Mouse (Mus musculus) common myeloid progenitor, adult 5-6 weeks (primary cell): ENCODE data around the gene Ssh2. TPM values are rescaled to one million over a fixed set of nuclear protein-coding genes. Genes with fewer than 3 reads are reported as not detected.

Experiments
- ATAC-seq: replicated peaks from 2 replicates; pipeline ENCODE4 v1.8.0; 2016; ENCODE audit warnings: low read depth, mild to moderate bottlenecking, moderate TSS enrichment, inconsistent platforms; ENCODE audit not compliant: poor library complexity, severe bottlenecking
- total RNA-seq: library from RNA; stranded (forward); fragments of 200-1000, 187-1606 nt; gene quantifications from 2 replicates; pipeline ENCODE4 v1.2.3, GENCODE M21; 2017

The Ssh2 gene
- total RNA-seq = 29.5 and 38.2 TPM in 2 replicates

GRCm38 (mm10) chr11:77215951-77216760, at the start of gene Ssh2:
Gene Ssh2, plus strand, starts transcription at chr11:77216287.
- ATAC-seq = peak; percentile 64

- ATAC-seq = no peak
Measured at GRCm38 (mm10) chr11:77173731-77174130, 42.4 kb upstream of the Ssh2 start.

DNA sequence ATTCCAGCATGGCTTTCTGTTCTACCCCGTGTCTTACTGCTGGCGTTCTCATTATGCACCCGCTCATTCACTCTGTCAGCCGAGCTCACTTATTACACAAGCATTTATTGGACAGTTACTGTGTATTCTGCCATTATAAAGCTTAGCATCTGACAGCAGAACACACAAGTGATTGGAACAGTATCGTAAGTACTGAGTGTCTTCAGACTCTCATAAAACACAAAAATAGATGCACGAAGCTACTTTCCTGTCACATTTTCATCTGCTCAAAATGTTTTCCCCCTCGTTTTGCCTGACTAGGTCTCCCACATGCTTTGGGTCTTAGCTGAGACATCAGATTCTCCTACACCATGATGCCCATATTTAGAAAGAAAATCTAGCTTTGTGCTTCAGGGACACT, 41.6 kb upstream of the Ssh2 start:
- no peak for ATAC-seq

GRCm38 (mm10) chr11:77179771-77180170, 36.3 kb upstream of the Ssh2 start:
- no peak for ATAC-seq

- no peak for ATAC-seq
Measured at GRCm38 (mm10) chr11:77180886-77181285, 35.2 kb upstream of the Ssh2 start.

DNA sequence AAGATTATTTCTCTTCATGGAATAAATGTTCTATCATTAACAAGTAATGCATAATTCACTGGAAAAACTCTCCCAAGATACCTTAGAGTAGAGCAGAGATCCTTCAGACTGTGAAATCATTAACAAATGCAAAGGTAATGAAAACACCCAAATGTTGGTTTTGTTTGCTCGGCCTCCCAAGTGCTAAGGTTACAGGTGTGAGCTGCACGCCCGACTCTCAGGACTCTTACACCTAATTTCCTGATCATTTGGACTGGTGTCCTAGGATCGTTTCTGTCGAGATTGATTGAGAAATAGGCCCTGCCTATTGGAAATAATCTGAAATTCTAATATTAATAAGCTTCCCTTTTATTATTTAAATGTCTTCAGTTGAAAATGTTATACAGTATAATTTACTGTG, 34.6 kb upstream of the Ssh2 start:
- ATAC-seq = no peak

DNA sequence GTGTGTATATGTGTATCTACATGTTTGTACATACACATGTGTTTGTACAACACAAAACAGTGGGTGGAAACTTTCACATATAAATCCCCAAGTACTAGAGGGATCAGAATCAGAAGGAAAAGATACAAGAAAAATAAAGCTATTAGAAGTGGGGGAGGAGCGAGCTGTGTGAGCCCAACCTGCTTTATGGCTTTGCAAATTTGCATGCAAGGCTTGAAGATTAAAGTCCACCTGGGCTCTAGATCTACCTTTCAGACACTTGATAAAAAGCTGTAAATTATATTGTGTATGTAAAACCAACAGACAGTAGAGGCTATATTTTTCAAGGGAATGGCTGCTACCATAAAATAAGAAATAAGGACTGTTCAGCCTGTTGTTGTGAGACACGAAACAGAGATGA, 34.0 kb upstream of the Ssh2 start:
- ATAC-seq = no peak

GRCm38 (mm10) chr11:77182616-77183015, 33.5 kb upstream of the Ssh2 start:
- no peak for ATAC-seq

DNA sequence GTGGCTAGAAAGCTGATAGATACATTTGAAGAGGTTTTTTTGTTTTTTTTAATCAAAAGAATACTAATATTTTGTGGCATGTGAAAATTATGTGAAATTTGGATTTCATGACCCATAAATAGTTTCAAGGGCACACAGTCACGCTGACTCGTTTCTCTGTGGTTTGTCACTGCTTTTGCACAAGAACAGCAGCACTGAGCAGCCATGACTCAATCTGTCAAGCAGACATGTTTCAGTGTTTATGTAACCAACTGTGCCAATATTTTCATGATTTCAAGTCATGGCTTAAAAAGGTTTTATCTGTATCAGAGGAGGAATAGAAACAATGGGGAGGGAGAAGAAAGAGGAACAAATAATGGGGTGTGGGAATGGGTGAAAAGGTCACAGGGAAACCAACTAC, 31.2 kb upstream of the Ssh2 start:
- ATAC-seq = no peak

- ATAC-seq = no peak
Measured at GRCm38 (mm10) chr11:77188868-77189267, 27.2 kb upstream of the Ssh2 start, which contains the start of gene Efcab5. Gene Efcab5, minus strand, starts transcription at chr11:77188968.

- ATAC-seq = no peak
Measured at GRCm38 (mm10) chr11:77193410-77193809, 22.7 kb upstream of the Ssh2 start.

GRCm38 (mm10) chr11:77193941-77194553, 22.0 kb upstream of the Ssh2 start:
- ATAC-seq = no peak

GRCm38 (mm10) chr11:77194762-77195161, 21.3 kb upstream of the Ssh2 start:
- no peak for ATAC-seq

DNA sequence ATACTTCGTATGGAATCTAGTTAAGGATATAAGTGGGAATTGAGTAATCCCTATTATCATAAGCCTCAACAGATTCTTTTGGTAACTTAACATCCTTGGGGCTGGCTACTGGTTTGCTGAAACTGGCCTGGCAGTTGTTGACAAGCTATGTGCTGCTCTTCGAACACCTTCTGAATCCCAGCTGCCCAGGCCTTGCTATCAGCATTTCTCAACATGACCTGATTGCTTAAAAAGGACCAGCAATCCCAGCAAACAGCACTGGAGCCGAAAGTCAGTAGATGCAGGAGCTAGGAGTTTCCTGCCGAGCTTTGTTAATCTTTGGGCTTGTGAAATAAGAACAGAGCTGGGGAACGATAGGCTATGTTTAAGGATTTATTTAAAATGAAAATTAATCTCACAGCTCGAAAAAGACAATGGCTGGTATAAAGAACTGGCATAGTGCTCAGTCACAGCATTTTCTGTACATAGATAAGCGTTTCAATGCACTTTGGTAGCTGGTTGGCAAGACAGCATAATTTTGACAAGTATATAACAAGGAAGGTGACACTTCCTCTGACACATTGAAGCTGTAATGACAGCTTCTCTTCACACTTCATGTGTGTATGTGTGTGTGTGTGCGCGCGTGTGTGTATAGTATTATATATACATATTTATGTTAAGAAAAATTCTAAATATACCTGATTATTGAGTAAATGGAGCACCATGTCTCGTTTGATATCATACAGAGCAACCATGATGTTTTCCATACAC, 20.6 kb upstream of the Ssh2 start:
- no peak for ATAC-seq

DNA sequence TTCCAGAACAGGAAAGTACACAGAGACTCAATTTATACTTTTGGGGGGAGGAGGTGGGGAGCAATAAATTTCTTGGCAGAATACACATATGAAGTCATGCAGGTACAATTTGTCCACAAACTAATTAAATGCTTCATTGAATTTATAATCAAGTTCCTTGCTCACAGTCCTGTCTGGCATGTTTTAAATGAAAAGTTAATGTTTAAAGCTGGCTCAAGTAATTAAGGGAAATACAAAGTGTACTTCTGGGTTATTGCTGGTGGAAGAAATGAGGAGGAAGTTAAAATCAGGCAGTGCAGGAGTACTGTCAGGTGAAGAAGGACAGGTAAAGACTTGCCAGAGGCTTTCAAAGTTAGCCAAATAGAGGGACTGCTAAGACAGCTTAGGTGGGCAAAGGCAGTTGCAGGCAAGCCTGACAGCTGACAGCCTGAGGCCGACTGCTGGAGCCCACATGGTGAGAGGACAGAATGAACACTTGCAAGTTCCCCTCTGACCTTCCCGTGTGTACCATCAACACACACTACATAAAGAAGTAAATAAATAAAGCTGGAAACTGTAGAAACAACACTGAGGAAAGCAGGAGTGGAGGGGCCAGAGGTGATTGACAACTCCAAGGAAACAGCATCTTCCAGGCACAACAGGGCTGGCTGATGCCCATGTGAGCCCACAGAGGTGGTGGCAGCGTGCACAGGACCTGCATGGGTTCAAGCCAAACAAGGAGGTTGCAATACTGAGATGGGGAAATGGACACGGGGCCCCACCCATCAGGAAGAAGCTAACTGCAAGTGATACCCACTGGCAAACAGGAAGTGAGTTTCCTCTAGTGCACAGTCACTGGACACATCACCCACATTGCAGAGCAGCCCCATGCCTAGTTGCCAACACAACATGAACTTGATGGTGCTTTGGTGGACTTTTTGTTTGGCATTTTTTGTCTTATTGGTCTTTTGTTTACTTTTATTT, 19.6 kb upstream of the Ssh2 start:
- ATAC-seq = peak; percentile 81

DNA sequence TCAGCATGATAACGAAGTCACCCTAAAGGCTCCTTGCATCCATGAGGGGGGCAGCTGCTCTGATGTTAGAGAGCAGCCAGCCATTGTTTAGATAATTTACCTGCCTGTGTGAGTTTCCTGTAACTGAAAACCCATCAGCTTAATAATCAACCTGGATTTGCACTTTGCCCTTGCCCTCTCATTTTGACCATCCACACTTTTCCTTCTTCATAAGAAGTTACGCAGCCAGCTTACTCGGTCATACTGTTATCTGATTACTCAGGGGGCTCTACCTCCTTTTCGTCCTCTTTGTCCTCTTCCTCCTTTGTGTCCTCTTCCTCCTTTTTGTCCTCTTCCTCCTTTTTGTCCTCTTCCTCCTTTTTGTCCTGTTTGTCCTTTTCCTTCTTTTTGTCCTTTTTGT, 16.5 kb upstream of the Ssh2 start:
- ATAC-seq = no peak

- ATAC-seq = no peak
Measured at GRCm38 (mm10) chr11:77200703-77201102, 15.4 kb upstream of the Ssh2 start.

- peak; percentile 33; the same call in 1 of the 2 replicates for ATAC-seq
Measured at GRCm38 (mm10) chr11:77214142-77214692, 1.9 kb upstream of the Ssh2 start.

DNA sequence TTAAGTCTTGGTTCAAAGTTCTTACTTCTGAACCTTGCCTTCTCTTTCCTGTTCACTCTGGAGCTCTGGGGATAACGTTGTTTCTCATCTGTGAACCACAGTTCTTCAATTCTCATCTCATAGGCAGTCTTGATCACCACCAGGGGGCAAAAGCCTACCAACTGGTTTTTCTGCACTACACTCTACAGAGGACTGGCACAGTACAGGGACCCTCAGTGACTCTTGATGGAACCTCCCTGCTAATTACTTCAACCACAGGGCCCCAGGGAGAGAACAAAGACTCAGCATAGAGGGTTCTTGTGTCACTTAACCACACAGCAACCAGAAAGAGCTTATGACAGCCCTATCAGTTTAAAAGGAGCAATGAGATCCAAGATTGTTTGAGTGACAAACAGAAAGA, 1.3 kb upstream of the Ssh2 start:
- ATAC-seq = peak; percentile 84

DNA sequence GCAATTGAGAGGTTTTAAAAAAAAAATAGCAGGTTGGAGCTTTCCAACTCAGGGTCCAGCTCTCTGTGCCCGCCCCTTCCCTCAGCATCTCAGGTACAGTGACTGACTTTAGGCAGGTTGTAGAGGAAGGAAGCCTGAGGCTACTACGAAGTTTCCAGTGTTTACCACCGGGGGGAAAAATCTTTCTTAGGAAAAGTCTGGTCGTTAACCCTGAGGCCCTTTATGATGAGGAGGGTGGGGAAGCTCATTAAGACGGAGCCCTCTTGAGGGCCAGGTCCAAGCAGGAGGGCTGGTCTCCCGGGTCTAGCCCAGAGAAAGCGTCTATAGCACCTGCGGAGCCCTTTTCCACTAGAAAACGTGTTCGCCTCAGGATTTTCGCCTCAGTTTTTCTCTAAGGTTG, 604 bp upstream of the Ssh2 start:
- ATAC-seq = no peak
